Mouse (Mus musculus) right cerebral cortex, postnatal 25 days (tissue): ENCODE measurements around the gene Nlrc5.
"Not testable (repeated sequence)": the region's sequence is repeated elsewhere in the genome, so short reads cannot be mapped to it uniquely, and the experiment has no call there.

Source experiments
- DNase-seq: peaks from one replicate; pipeline ENCODE4 v3.0.0; 2022

Nlrc5 gene

GRCm38 (mm10) chr8:94433981-94434466 lies at the start of gene Nlrc5:
Gene Nlrc5 (plus strand): TSS chr8:94434356.
- peak; percentile 35 for DNase-seq

- DNase-seq, result no peak
Measured at GRCm38 (mm10) chr8:94385506-94386213, 48.5 kb upstream of the Nlrc5 start.

- peak; percentile 99 for DNase-seq
Measured at GRCm38 (mm10) chr8:94386214-94387026, 47.7 kb upstream of the Nlrc5 start, which contains the start of gene Herpud1. Gene Herpud1 (plus strand): TSS chr8:94386438.

- peak; percentile 76 for DNase-seq
Measured at GRCm38 (mm10) chr8:94387027-94387684, 47.0 kb upstream of the Nlrc5 start.

- no peak for DNase-seq
Measured at GRCm38 (mm10) chr8:94387785-94388184, 46.4 kb upstream of the Nlrc5 start.

GRCm38 (mm10) chr8:94389531-94389930 lies 44.6 kb upstream of the Nlrc5 start:
- no peak for DNase-seq

GRCm38 (mm10) chr8:94390429-94390828 lies 43.7 kb upstream of the Nlrc5 start:
- no peak for DNase-seq

- no peak for DNase-seq
Measured at GRCm38 (mm10) chr8:94390910-94391309, 43.2 kb upstream of the Nlrc5 start.

- no peak for DNase-seq
Measured at GRCm38 (mm10) chr8:94392147-94392546, 42.0 kb upstream of the Nlrc5 start.

GRCm38 (mm10) chr8:94392648-94393047 lies 41.5 kb upstream of the Nlrc5 start:
- no peak for DNase-seq

GRCm38 (mm10) chr8:94395851-94396540 lies 38.2 kb upstream of the Nlrc5 start:
- no peak for DNase-seq

- DNase-seq, result peak; percentile 24
Measured at GRCm38 (mm10) chr8:94396964-94397657, 37.0 kb upstream of the Nlrc5 start.

- DNase-seq, result no peak
Measured at GRCm38 (mm10) chr8:94398587-94398986, 35.6 kb upstream of the Nlrc5 start.

GRCm38 (mm10) chr8:94399361-94399953 lies 34.7 kb upstream of the Nlrc5 start:
- no peak for DNase-seq

- DNase-seq, result not testable (repeated sequence)
Measured at GRCm38 (mm10) chr8:94399957-94400356, 34.2 kb upstream of the Nlrc5 start.

GRCm38 (mm10) chr8:94408443-94409080 lies 25.6 kb upstream of the Nlrc5 start:
- no peak for DNase-seq

GRCm38 (mm10) chr8:94409523-94409922 lies 24.6 kb upstream of the Nlrc5 start:
- no peak for DNase-seq

GRCm38 (mm10) chr8:94412518-94412917 lies 21.6 kb upstream of the Nlrc5 start:
- DNase-seq, result no peak

- DNase-seq, result no peak
Measured at GRCm38 (mm10) chr8:94413509-94413908, 20.6 kb upstream of the Nlrc5 start.

GRCm38 (mm10) chr8:94415218-94415617 lies 18.9 kb upstream of the Nlrc5 start:
- no peak for DNase-seq

GRCm38 (mm10) chr8:94418017-94418416 lies 16.1 kb upstream of the Nlrc5 start:
- DNase-seq, result no peak
